Mouse (Mus musculus) MEL (cell line): ENCODE measurements around the gene Igsf21. TPM values are rescaled to one million over a fixed set of nuclear protein-coding genes. Genes with fewer than 3 reads are reported as not detected.

Experiments
- DNase-seq: peaks from one replicate; pipeline ENCODE4 v3.0.0; 2011; ENCODE audit warnings: low read depth, low spot score
- H3K27ac ChIP-seq: 2 replicates; pipeline ENCODE4 v1.5.1; 2012; ENCODE audit warnings: low read depth, mild to moderate bottlenecking, control low read depth, low read length, moderate library complexity; ENCODE audit not compliant: control insufficient read depth
- H3K27me3 ChIP-seq, 2 experiments: fragments of 150-350 bp in 1 of 2; sonication (generic) in 1 of 2; 2 replicates each; pipeline ENCODE4 v1.6.1; 2012; ENCODE audit warnings: low read length in 2 of 2, mild to moderate bottlenecking in 2 of 2, improper control_type of control experiment in 1 of 2, moderate library complexity in 1 of 2; ENCODE audit not compliant: insufficient read depth in 2 of 2, control insufficient read depth in 1 of 2
- H3K36me3 ChIP-seq, 2 experiments: 2 replicates each; pipeline ENCODE4 v1.6.1; 2012 to 2014; ENCODE audit warnings: low read length in 2 of 2, improper control_type of control experiment in 1 of 2, inconsistent platforms in 1 of 2, mild to moderate bottlenecking in 1 of 2; ENCODE audit not compliant: insufficient read depth in 2 of 2, control insufficient read depth in 1 of 2
- H3K4me1 ChIP-seq, 2 experiments: fragments of 150-350 bp in 1 of 2; sonication (generic) in 1 of 2; 2 replicates each; pipeline ENCODE4 v1.6.1; 2012; ENCODE audit warnings: low read length in 2 of 2, improper control_type of control experiment in 1 of 2, mild to moderate bottlenecking in 1 of 2; ENCODE audit not compliant: insufficient read depth in 2 of 2, control insufficient read depth in 1 of 2
- H3K4me3 ChIP-seq, 2 experiments: fragments of 150-350 bp in 1 of 2; sonication (generic) in 1 of 2; 2 replicates each; pipeline ENCODE4 v1.5.1; 2012; ENCODE audit warnings: low read depth in 2 of 2, low read length in 2 of 2, mild to moderate bottlenecking in 2 of 2, moderate library complexity in 2 of 2, control low read depth in 1 of 2, improper control_type of control experiment in 1 of 2; ENCODE audit not compliant: control insufficient read depth in 1 of 2, insufficient read depth in 1 of 2
- H3K79me2 ChIP-seq: 2 replicates; pipeline ENCODE4 v1.6.1; 2012; ENCODE audit warnings: mild to moderate bottlenecking, low read length, moderate library complexity; ENCODE audit not compliant: control insufficient read depth, poor library complexity, insufficient read depth
- H3K9ac ChIP-seq: 2 replicates; pipeline ENCODE4 v1.6.1; 2012; ENCODE audit warnings: low read depth, mild to moderate bottlenecking, control low read depth, low read length, moderate library complexity; ENCODE audit not compliant: control insufficient read depth, poor library complexity, severe bottlenecking
- H3K9me3 ChIP-seq: fragments of 150-350 bp; sonication (generic); replicated peaks from 2 replicates; pipeline ENCODE4 v1.6.1; 2012; ENCODE audit warnings: mild to moderate bottlenecking, low read length, improper control_type of control experiment, moderate library complexity; ENCODE audit not compliant: insufficient read depth
- BHLHE40 ChIP-seq: IDR thresholded peaks from 2 replicates; pipeline ENCODE4 v1.6.1; 2012; ENCODE audit warnings: low read depth, mild to moderate bottlenecking, inconsistent platforms, low read length, improper control_type of control experiment, borderline replicate concordance
- E2F4 ChIP-seq: IDR thresholded peaks from 2 replicates; pipeline ENCODE4 v1.6.1; 2011; ENCODE audit warnings: low read depth, low read length, improper control_type of control experiment, borderline replicate concordance
- ELF1 ChIP-seq: IDR thresholded peaks from 2 replicates; pipeline ENCODE4 v1.6.1; 2014; ENCODE audit warnings: low read depth, mild to moderate bottlenecking, inconsistent platforms, low read length, improper control_type of control experiment, moderate library complexity
- EP300 ChIP-seq, 2 experiments: IDR thresholded peaks; 2 replicates each; pipeline ENCODE4 v1.6.1; 2011; ENCODE audit warnings: improper control_type of control experiment in 2 of 2, low read length in 2 of 2, low read depth in 1 of 2, mild to moderate bottlenecking in 1 of 2
- ETS1 ChIP-seq: IDR thresholded peaks from 2 replicates; pipeline ENCODE4 v1.6.1; 2012; ENCODE audit warnings: low read depth, mild to moderate bottlenecking, inconsistent platforms, low read length, improper control_type of control experiment, moderate library complexity
- GATA1 ChIP-seq: IDR thresholded peaks from 2 replicates; pipeline ENCODE4 v1.6.1; 2011; ENCODE audit warnings: low read depth, low read length, improper control_type of control experiment
- HCFC1 ChIP-seq: IDR thresholded peaks from 2 replicates; pipeline ENCODE4 v1.6.1; 2012; ENCODE audit warnings: low read depth, mild to moderate bottlenecking, inconsistent platforms, low read length, improper control_type of control experiment, moderate library complexity
- KAT2A ChIP-seq: conservative IDR thresholded peaks from 2 replicates; pipeline ENCODE4 v1.6.1; 2012; ENCODE audit warnings: low read depth, low read length, improper control_type of control experiment, inconsistent platforms
- MAFK ChIP-seq: IDR thresholded peaks from 2 replicates; pipeline ENCODE4 v1.6.1; 2011; ENCODE audit warnings: low read depth, mild to moderate bottlenecking, low read length, improper control_type of control experiment, borderline replicate concordance
- MEF2A ChIP-seq: IDR thresholded peaks from 2 replicates; pipeline ENCODE4 v1.6.1; 2014; ENCODE audit warnings: low read depth, mild to moderate bottlenecking, inconsistent platforms, low read length, improper control_type of control experiment; ENCODE audit not compliant: poor library complexity, insufficient replicate concordance, severe bottlenecking; ENCODE audit errors: extremely low read depth
- MXI1 ChIP-seq: IDR thresholded peaks from 2 replicates; pipeline ENCODE4 v1.6.1; 2011; ENCODE audit warnings: mild to moderate bottlenecking, low read depth, low read length, improper control_type of control experiment
- MYB ChIP-seq: IDR thresholded peaks from 2 replicates; pipeline ENCODE4 v1.6.1; 2011; ENCODE audit warnings: mild to moderate bottlenecking, low read depth, low read length, improper control_type of control experiment
- POLR2A ChIP-seq, 2 experiments: IDR thresholded peaks; 2 replicates each; pipeline ENCODE4 v1.6.1; 2011 to 2012; ENCODE audit warnings: low read length in 2 of 2, mild to moderate bottlenecking in 2 of 2, control low read depth in 1 of 2, improper control_type of control experiment in 1 of 2, low read depth in 1 of 2, moderate library complexity in 1 of 2; ENCODE audit not compliant: control insufficient read depth in 1 of 2, insufficient read depth in 1 of 2, poor library complexity in 1 of 2
- POLR2AphosphoS2 ChIP-seq: IDR thresholded peaks from 2 replicates; pipeline ENCODE4 v1.6.1; 2011; ENCODE audit warnings: low read length, improper control_type of control experiment
- POLR2AphosphoS5 ChIP-seq: IDR thresholded peaks from 2 replicates; pipeline ENCODE4 v1.6.1; 2012; ENCODE audit warnings: low read depth, borderline replicate concordance, mild to moderate bottlenecking, inconsistent platforms, low read length, moderate library complexity, mixed read lengths
- RCOR1 ChIP-seq: IDR thresholded peaks from 2 replicates; pipeline ENCODE4 v1.6.1; 2012; ENCODE audit warnings: low read depth, mild to moderate bottlenecking, inconsistent platforms, low read length, improper control_type of control experiment
- SMC3 ChIP-seq: IDR thresholded peaks from 2 replicates; pipeline ENCODE4 v1.6.1; 2011; ENCODE audit warnings: low read depth, low read length, improper control_type of control experiment
- TAL1 ChIP-seq: IDR thresholded peaks from 2 replicates; pipeline ENCODE4 v1.6.1; 2012; ENCODE audit warnings: mild to moderate bottlenecking, inconsistent platforms, low read length, moderate library complexity, mixed read lengths
- TBP ChIP-seq: IDR thresholded peaks from 2 replicates; pipeline ENCODE4 v1.8.0; 2011; ENCODE audit warnings: low read depth, low read length, improper control_type of control experiment
- TCF12 ChIP-seq: IDR thresholded peaks from 2 replicates; pipeline ENCODE4 v1.6.1; 2014; ENCODE audit warnings: low read depth, mild to moderate bottlenecking, inconsistent platforms, low read length, improper control_type of control experiment, moderate library complexity
- UBTF ChIP-seq: IDR thresholded peaks from 2 replicates; pipeline ENCODE4 v1.6.1; 2012; ENCODE audit warnings: low read depth, mild to moderate bottlenecking, inconsistent platforms, low read length, improper control_type of control experiment, moderate library complexity, borderline replicate concordance; ENCODE audit not compliant: insufficient read depth
- ZC3H11A ChIP-seq: IDR thresholded peaks from 2 replicates; pipeline ENCODE4 v1.6.1; 2012; ENCODE audit warnings: low read depth, mild to moderate bottlenecking, inconsistent platforms, low read length, improper control_type of control experiment
- ZNF384 ChIP-seq: IDR thresholded peaks from 2 replicates; pipeline ENCODE4 v1.6.1; 2012; ENCODE audit warnings: low read depth, mild to moderate bottlenecking, inconsistent platforms, low read length, improper control_type of control experiment
- polyA plus RNA-seq, 2 experiments: library from polyadenylated mRNA; stranded (reverse) in 1 of 2; unstranded in 1 of 2; fragments of >175 nt in 1 of 2; fragments of >200 nt in 1 of 2; gene quantifications; 2 replicates each; pipeline versions ENCODE4 v1.2.1 to v1.2.4; 2012; ENCODE audit warnings: low replicate concordance in 2 of 2, low read depth in 1 of 2; ENCODE audit not compliant: insufficient read length in 2 of 2, insufficient read depth in 1 of 2, missing spikeins in 1 of 2
- total RNA-seq: library from RNA; depleted of rRNA; stranded (reverse); fragments of 300-350 nt; gene quantifications from 2 replicates; pipeline ENCODE4 v1.2.3, GENCODE M21; 2012

Igsf21 gene
- total and polyA plus RNA-seq, 3 experiments: not detected

DNA sequence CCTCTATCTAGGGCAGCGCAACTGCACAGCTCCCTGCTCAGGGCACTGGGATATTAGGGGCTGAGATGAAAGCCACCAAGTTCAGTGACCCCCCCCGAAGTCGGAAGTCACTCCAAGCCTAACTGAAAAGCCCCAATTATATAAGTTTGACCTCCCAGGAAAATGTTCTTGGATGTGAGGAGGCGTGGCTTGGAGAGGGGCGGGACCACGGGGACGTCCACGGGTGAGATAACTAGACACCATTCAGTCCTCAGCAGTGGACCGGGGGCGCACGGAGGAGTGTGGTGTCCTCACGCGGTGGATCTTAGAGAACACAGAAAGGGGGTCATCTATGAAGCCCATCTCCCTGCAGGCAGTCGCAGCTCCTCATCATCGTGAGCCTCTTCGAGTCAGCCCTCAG, 3.4 kb downstream of the Igsf21 start:
- Histone ChIP-seq H3K4me3 (no peak overlapping the region), H3K4me1 (no peaks in the 10 kb centered on the region), H3K9ac (no peak overlapping the region), H3K9me3 (no peaks in the 10 kb centered on the region), H3K79me2 (no peaks in the 10 kb centered on the region), H3K27me3 (no peaks in the 10 kb centered on the region), H3K36me3 (no peaks in the 10 kb centered on the region), H3K27ac (no peak overlapping the region)
- TF ChIP-seq GATA1 (no peak), EP300 (IDR thresholded peaks at IDR 0.05; ENCODE audit: low read depth in 1 of 2, low read length in 2 of 2) (no peak), HCFC1 (no peak), KAT2A (no peak), TAL1 (no peak), MXI1 (no peak), UBTF (no peak), POLR2AphosphoS5 (no peak), ZNF384 (no peak), SMC3 (no peak), BHLHE40 (no peak), E2F4 (no peak), ZC3H11A (no peak), POLR2AphosphoS2 (no peak), RCOR1 (no peak), MYB (no peak), MEF2A (no peak), TCF12 (no peak)
- DNase-seq: no peak

GRCm38 (mm10) chr4:140242291-140242690, 4.3 kb downstream of the Igsf21 start:
- Histone ChIP-seq H3K27ac (no peak overlapping the region), H3K9me3 (no peaks in the 10 kb centered on the region), H3K36me3 (no peaks in the 10 kb centered on the region), H3K9ac (no peak overlapping the region), H3K27me3 (no peaks in the 10 kb centered on the region), H3K4me1 (no peaks in the 10 kb centered on the region), H3K79me2 (no peaks in the 10 kb centered on the region), H3K4me3 (no peak overlapping the region)
- TF ChIP-seq ELF1: no peak
- TF ChIP-seq ETS1: no peak
- no peak for TF ChIP-seq POLR2A (IDR thresholded peaks at IDR 0.05; ENCODE audit: control insufficient read depth in 1 of 2, insufficient read depth in 1 of 2, low read depth in 1 of 2, low read length in 2 of 2, poor library complexity in 1 of 2)
- no peak for TF ChIP-seq MAFK
- no peak for TF ChIP-seq POLR2AphosphoS5
- no peak for TF ChIP-seq TBP
- no peak for TF ChIP-seq TCF12
- DNase-seq: no peak
